Mouse (Mus musculus) lung, embryonic 16.5 days (tissue): Measurements from ENCODE around the gene Clic1. TPM values are rescaled to one million over a fixed set of nuclear protein-coding genes. Genes with fewer than 3 reads are reported as not detected.
"Not testable (repeated sequence)": the region's sequence is repeated elsewhere in the genome, so short reads cannot be mapped to it uniquely, and the experiment has no call there.

Source experiments
- ATAC-seq: fragments of 200-750 bp; cut with Nextera tagmentation; 2 replicates; pipeline ENCODE4 v1.8.0; 2017; ENCODE audit warnings: low read depth, mild to moderate bottlenecking, moderate library complexity
- H3K27ac ChIP-seq: fragments of 300-500 bp; sonication (generic); 2 replicates; pipeline ENCODE4 v1.5.1; 2014; ENCODE audit warnings: mild to moderate bottlenecking, control low read depth, low read length
- H3K27me3 ChIP-seq: fragments of 300-500 bp; sonication (generic); 2 replicates; pipeline ENCODE4 v1.6.1; 2014; ENCODE audit warnings: low read depth, low read length, mixed read lengths; ENCODE audit not compliant: control insufficient read depth, insufficient read depth
- H3K36me3 ChIP-seq: fragments of 300-500 bp; sonication (generic); 2 replicates; pipeline ENCODE4 v1.6.1; 2014; ENCODE audit warnings: low read length; ENCODE audit not compliant: control insufficient read depth, insufficient read depth
- H3K4me1 ChIP-seq: fragments of 300-500 bp; sonication (generic); replicated peaks from 2 replicates; pipeline ENCODE4 v1.6.1; 2014; ENCODE audit warnings: low read length, mixed read lengths; ENCODE audit not compliant: control insufficient read depth, insufficient read depth
- H3K4me2 ChIP-seq: fragments of 300-500 bp; sonication (generic); 2 replicates; pipeline ENCODE4 v1.6.1; 2014; ENCODE audit warnings: low read depth, low read length, control low read depth
- H3K4me3 ChIP-seq: fragments of 300-500 bp; sonication (generic); 2 replicates; pipeline ENCODE4 v1.5.1; 2014; ENCODE audit warnings: mild to moderate bottlenecking, low read length, control low read depth
- H3K9ac ChIP-seq: fragments of 300-500 bp; sonication (generic); 2 replicates; pipeline ENCODE4 v1.6.1; 2014; ENCODE audit warnings: low read length, control low read depth
- H3K9me3 ChIP-seq: fragments of 300-500 bp; sonication (generic); 2 replicates; pipeline ENCODE4 v1.6.1; 2016; ENCODE audit warnings: low read length; ENCODE audit not compliant: control insufficient read depth
- WGBS: fragments of 180-500 bp; shearing (Covaris S2); extraction: QIAGEN DNeasy Blood & Tissue Kit; methylation state at CpG from one replicate; pipeline ENCODE4 v1.1.7; 2014; 5-methylcytosine and 5-hydroxymethylcytosine counted together
- polyA plus RNA-seq: library from polyadenylated mRNA; unstranded; fragments of >200 nt; fragmentation: Nextera tagmentation; extraction: Ambion mirVana; gene quantifications from 2 replicates; pipeline ENCODE4 v1.2.1, GENCODE M21; 2015

Clic1 gene
- polyA plus RNA-seq, 1 experiment from 2014 or later, result 298 TPM

GRCm38 (mm10) chr17:35033703-35034102 is 16.1 kb upstream of the Clic1 start:
- not testable (repeated sequence) for H3K9ac ChIP-seq, H3K9me3 ChIP-seq, H3K4me1 ChIP-seq, H3K4me2 ChIP-seq, H3K4me3 ChIP-seq, H3K27me3 ChIP-seq, H3K36me3 ChIP-seq, ATAC-seq, H3K27ac ChIP-seq
- 53% methylated on average over 1 of the region's 1 CpGs for WGBS

- H3K27ac ChIP-seq, result no peak overlapping the region
- no peaks in the 10 kb centered on the region for H3K9me3 ChIP-seq
- no peaks in the 10 kb centered on the region for H3K4me1 ChIP-seq
- no peaks in the 10 kb centered on the region for H3K27me3 ChIP-seq
- 70% methylated on average over 6 of the region's 6 CpGs for WGBS
- H3K4me2 ChIP-seq, result no peak overlapping the region
- no peak overlapping the region for H3K4me3 ChIP-seq
- no peaks in the 10 kb centered on the region for H3K36me3 ChIP-seq
- no peak for ATAC-seq
- no peak overlapping the region for H3K9ac ChIP-seq
Observed at GRCm38 (mm10) chr17:35034896-35035295, 14.9 kb upstream of the Clic1 start.

DNA sequence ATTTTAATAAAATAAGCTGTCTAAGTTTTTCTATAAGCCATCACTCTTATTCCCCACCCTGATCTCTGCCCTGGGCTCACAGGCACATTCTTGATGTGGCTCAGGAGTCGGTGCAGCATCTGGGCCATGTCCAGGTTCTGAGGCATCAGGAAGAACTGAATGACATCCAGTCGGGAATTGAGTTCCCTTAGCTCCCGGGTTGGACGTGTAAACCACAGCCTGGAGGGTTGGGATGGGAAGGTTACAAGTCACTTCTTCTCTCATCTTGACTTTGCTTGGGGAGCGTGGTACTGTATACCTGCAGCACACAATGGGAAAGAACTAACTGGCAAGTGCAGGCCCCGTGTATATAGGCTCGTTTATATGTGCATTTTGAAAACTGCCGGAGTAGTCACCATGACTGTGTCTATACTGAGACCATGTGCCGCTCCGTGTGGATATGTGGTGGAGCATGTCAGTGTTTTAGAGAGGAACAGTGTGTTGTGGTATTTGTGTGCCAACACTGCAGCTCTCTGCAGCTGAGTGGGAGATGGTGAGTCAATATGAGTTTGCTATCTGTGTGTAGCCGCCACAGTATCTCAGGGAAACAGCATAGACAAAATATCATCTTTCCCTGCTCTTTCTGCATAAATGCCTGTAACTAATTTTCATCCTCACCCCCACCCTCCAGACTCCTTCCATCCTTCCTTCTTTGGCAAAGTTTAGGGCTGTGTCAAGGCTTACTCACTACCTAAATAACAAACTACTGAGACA is 10.5 kb upstream of the Clic1 start:
- no peak overlapping the region for H3K4me3 ChIP-seq
- no peak overlapping the region for H3K27ac ChIP-seq
- no peak overlapping the region for H3K4me2 ChIP-seq
- H3K4me1 ChIP-seq, result peaks cover 4% of the 10 kb centered on the region; the same call in 1 of the 2 replicates
- no peaks in the 10 kb centered on the region for H3K27me3 ChIP-seq
- no peaks in the 10 kb centered on the region for H3K36me3 ChIP-seq
- H3K9ac ChIP-seq, result no peak overlapping the region
- no peak for ATAC-seq
- no peaks in the 10 kb centered on the region for H3K9me3 ChIP-seq
- 80% methylated on average over 11 of the region's 11 CpGs for WGBS

- no peak overlapping the region for H3K4me2 ChIP-seq
- WGBS, result 67% methylated on average over 4 of the region's 4 CpGs
- no peaks in the 10 kb centered on the region for H3K27me3 ChIP-seq
- H3K9me3 ChIP-seq, result no peaks in the 10 kb centered on the region
- no peak overlapping the region for H3K9ac ChIP-seq
- peak overlapping the region; percentile 11 for H3K27ac ChIP-seq
- peaks cover 26% of the 10 kb centered on the region for H3K4me1 ChIP-seq
- no peaks in the 10 kb centered on the region for H3K36me3 ChIP-seq
- no peak overlapping the region for H3K4me3 ChIP-seq
- no peak for ATAC-seq
Observed at GRCm38 (mm10) chr17:35043794-35044193, 6.0 kb upstream of the Clic1 start.

DNA sequence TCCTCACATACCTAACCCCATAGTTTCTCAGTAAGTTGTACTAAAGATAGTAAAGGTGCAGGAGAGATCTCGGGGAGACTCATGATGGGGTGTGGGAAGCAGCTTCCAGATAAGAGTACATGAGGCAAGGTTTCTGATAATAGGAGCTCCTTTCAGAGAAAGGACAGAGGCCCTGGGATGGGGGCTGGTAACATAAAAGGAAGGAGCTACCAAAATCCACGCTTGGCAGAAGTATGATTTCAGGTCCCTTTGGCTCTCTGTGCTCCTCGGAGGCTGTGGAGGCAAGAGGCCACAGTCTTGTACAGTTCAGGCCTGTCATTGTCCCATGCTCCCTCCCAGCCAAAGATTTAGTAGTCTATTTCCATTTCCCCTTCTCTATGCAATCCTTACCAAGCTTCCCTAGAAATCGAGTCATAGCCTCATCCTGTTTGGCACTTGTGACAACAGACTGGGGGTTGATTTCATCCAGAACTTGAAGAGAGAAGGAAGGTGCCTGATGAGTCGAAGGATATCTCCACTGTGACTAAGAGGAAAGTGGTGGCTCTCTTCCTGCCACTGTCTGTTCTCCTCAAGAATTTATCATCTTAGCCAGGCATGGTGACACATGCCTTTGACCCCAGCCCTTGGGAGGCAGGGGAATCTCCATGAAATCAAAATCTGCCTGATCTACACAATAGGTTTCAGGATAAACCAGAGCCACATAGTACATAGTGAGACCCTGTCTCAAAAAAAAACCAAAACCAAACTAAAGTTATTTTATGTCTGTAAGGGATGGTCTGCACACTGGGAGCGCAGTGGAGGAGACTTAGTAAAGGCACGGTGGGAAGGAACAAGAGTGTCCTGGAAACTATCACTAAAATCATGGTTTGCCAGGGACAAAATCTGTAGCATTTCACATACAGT is 4.6 kb upstream of the Clic1 start:
- Histone ChIP-seq H3K36me3 (no peaks in the 10 kb centered on the region), H3K4me1 (peaks cover 37% of the 10 kb centered on the region), H3K4me2 (peak overlapping the region; percentile 99), H3K9ac (peak overlapping the region; percentile 97), H3K9me3 (no peaks in the 10 kb centered on the region), H3K4me3 (peak overlapping the region; percentile 72), H3K27me3 (no peaks in the 10 kb centered on the region), H3K27ac (peak overlapping the region; percentile 99)
- no peak for ATAC-seq
- 74% methylated on average over 7 of the region's 7 CpGs for WGBS

DNA sequence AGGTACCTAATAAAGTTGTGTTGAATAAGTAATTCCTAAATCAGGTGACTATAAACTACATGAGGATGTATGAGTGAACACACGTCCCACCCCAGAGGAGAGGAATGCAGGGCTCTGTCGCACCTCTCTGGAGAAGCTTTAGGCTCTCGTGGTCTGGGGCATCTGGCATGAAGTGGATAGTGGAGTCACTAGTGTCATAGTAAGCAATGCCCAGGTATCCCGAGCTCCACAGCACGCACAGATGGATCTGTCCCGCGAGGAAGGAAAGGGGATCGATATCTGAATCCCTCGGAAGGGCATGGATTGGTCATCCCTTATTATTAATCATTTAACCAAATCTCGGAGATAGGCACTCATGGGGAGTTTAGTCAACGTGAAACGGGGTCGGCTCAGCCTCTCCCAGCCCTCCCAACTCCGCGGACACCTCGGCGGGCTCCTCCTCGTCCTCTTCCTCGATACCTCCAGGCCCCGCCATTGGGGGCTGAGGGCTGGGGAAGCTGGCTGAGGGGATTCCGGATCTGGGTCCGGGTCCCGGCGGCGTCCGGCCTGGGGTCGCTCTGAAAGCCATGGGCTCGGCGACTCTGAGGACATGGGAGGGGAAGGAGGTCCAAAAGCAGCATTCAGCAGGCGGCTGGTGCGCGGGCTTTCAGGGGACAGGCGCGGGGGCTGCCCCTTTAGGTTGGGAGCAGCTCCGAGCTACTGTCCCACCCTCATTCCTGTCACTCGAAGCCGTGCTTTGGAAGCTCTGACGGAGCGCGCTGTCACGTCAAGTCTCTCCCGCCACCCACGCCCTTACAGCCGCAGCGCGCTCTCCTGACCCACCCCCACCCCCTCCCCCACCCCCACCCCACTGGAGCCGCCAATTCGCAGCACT is 3.7 kb upstream of the Clic1 start:
- H3K27ac ChIP-seq, result peak overlapping the region; percentile 99
- no peaks in the 10 kb centered on the region for H3K9me3 ChIP-seq
- no peaks in the 10 kb centered on the region for H3K36me3 ChIP-seq
- H3K4me1 ChIP-seq, result peaks cover 37% of the 10 kb centered on the region
- peak overlapping the region; percentile 97 for H3K9ac ChIP-seq
- WGBS, result 2% methylated on average over 46 of the region's 48 CpGs
- H3K4me3 ChIP-seq, result peak overlapping the region; percentile 72
- peak overlapping the region; percentile 99 for H3K4me2 ChIP-seq
- ATAC-seq, result no peak; the same call in 1 of the 2 replicates
- H3K27me3 ChIP-seq, result no peaks in the 10 kb centered on the region

DNA sequence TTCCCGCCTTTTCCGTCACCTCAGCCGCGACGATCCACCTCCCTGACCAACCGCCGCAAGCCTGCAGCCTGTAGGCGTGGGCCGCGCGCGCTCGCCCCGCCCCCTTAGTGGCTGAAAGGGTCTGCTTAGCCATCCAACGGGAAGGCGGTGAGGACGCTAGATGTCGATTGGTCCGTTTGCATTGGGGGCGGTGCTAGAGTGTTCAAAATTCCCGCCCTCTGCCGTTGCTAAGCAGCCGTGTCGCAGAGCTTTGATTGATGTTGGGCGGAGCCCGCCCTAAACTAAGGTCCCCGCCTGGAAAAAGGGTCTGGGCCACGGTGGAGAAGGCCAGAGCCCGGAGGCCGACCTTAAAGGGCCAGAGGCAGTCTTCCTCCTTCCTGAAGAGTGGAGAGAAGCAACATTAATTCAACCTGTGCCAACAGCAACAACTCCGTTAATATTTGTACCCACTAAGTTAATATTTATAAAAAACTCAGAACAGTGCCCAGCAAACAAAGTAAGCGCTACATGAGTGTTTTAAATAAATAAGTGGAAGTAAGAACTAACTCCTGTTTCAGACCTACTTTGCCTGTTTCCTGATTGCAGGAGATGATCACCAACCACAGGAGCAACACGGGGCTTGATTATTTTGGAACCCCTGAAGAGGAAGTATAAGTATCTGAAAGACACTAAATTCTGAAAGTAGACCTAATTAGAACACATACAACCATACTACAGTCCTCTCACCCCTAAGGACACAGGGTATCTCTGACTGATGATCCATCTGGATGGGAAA is 2.9 kb upstream of the Clic1 start, which contains the start of gene Msh5:
TSS of gene Msh5 (minus strand) at position 65 of the 775 bp plus-strand sequence.
- Histone ChIP-seq H3K4me1 (peaks cover 38% of the 10 kb centered on the region), H3K9ac (peak within 1 kb of the TSS; percentile 97), H3K9me3 (no peaks in the 10 kb centered on the region), H3K27ac (peak within 1 kb of the TSS; percentile 99), H3K27me3 (no peaks in the 10 kb centered on the region), H3K4me2 (peak within 1 kb of the TSS; percentile 99), H3K36me3 (no peaks in the 10 kb centered on the region), H3K4me3 (peak within 1 kb of the TSS; percentile 72)
- WGBS, result 1% methylated on average over 33 of the region's 33 CpGs
- ATAC-seq, result peak; percentile 93

- H3K27me3 ChIP-seq, result no peaks in the 10 kb centered on the region
- peaks cover 44% of the 10 kb centered on the region for H3K4me1 ChIP-seq
- no peak overlapping the region for H3K9ac ChIP-seq
- no peak overlapping the region for H3K4me3 ChIP-seq
- peak overlapping the region; percentile 25 for H3K4me2 ChIP-seq
- H3K27ac ChIP-seq, result peak overlapping the region; percentile 99
- 24% methylated on average over 1 of the region's 1 CpGs for WGBS
- H3K36me3 ChIP-seq, result peaks cover 1% of the 10 kb centered on the region
- H3K9me3 ChIP-seq, result no peaks in the 10 kb centered on the region
- ATAC-seq, result no peak
Observed at GRCm38 (mm10) chr17:35047688-35048087, 2.1 kb upstream of the Clic1 start.
